Mouse (Mus musculus) CH12.LX (cell line): ENCODE measurements around the gene Abhd6. TPM values are rescaled to one million over a fixed set of nuclear protein-coding genes. Genes with fewer than 3 reads are reported as not detected.

Experiments used
- DNase-seq: peaks from one replicate; pipeline ENCODE4 v3.0.0-alpha.2; 2013; ENCODE audit errors: extremely low read depth
- H3K27ac ChIP-seq: 2 replicates; pipeline ENCODE4 v1.5.1; 2012; ENCODE audit warnings: low read depth, mild to moderate bottlenecking, control low read depth, moderate library complexity; ENCODE audit not compliant: insufficient read depth
- H3K27me3 ChIP-seq: replicated peaks from 2 replicates; pipeline ENCODE3; 2012; ENCODE audit warnings: inconsistent platforms
- H3K36me3 ChIP-seq, 2 experiments: replicated peaks in 1 of 2; 2 replicates each; pipeline versions ENCODE3 to v1.6.1; 2012; ENCODE audit warnings: inconsistent platforms in 1 of 2, low read length in 1 of 2, mild to moderate bottlenecking in 1 of 2, mixed read lengths in 1 of 2, moderate library complexity in 1 of 2; ENCODE audit not compliant: control insufficient read depth in 1 of 2, insufficient read depth in 1 of 2
- H3K4me1 ChIP-seq, 2 experiments: 2 replicates each; pipeline ENCODE4 v1.6.1; 2012; ENCODE audit warnings: inconsistent platforms in 1 of 2, moderate library complexity in 1 of 2; ENCODE audit not compliant: insufficient read depth in 2 of 2, control insufficient read depth in 1 of 2
- H3K4me2 ChIP-seq: 2 replicates; pipeline ENCODE4 v1.6.1; 2012; ENCODE audit warnings: low read depth, mild to moderate bottlenecking, control low read depth; ENCODE audit not compliant: poor library complexity, insufficient read depth, severe bottlenecking
- H3K4me3 ChIP-seq, 3 experiments: fragments of 150-350 bp in 1 of 3; sonication (generic) in 1 of 3; replicated peaks in 1 of 3; 2 replicates each; pipeline versions ENCODE3 to v1.5.1; 2011 to 2012; ENCODE audit warnings: low read depth in 2 of 3, low read length in 2 of 3, mild to moderate bottlenecking in 2 of 3, moderate library complexity in 2 of 3, control low read depth in 1 of 3, improper control_type of control experiment in 1 of 3, inconsistent platforms in 1 of 3, mixed read lengths in 1 of 3; ENCODE audit not compliant: poor library complexity in 1 of 3
- H3K79me2 ChIP-seq: replicated peaks from 2 replicates; pipeline ENCODE4 v1.6.1; 2012; ENCODE audit warnings: mild to moderate bottlenecking, moderate library complexity; ENCODE audit not compliant: control insufficient read depth, poor library complexity, insufficient read depth, severe bottlenecking; ENCODE audit errors: extremely low read depth
- H3K9ac ChIP-seq: 2 replicates; pipeline ENCODE4 v1.6.1; 2012; ENCODE audit warnings: low read depth, mild to moderate bottlenecking, control low read depth, moderate library complexity; ENCODE audit not compliant: insufficient read depth
- H3K9me3 ChIP-seq: replicated peaks from 2 replicates; pipeline ENCODE3; 2012; ENCODE audit warnings: low read length, inconsistent platforms, mixed read lengths
- BHLHE40 ChIP-seq: IDR thresholded peaks from 2 replicates; pipeline ENCODE4 v1.6.1; 2011; ENCODE audit warnings: mild to moderate bottlenecking, low read depth, low read length, improper control_type of control experiment
- CHD1 ChIP-seq: IDR thresholded peaks from 2 replicates; pipeline ENCODE4 v1.6.1; 2012; ENCODE audit warnings: low read depth, low read length, improper control_type of control experiment, inconsistent platforms
- CHD2 ChIP-seq: IDR thresholded peaks from 2 replicates; pipeline ENCODE4 v1.6.1; 2011; ENCODE audit warnings: low read length, improper control_type of control experiment
- CTCF ChIP-seq, 2 experiments: IDR thresholded peaks in 1 of 2; conservative IDR thresholded peaks in 1 of 2; 2 replicates each; pipeline ENCODE4 v1.5.1; 2011 to 2012; ENCODE audit warnings: low read depth in 2 of 2, low read length in 2 of 2, improper control_type of control experiment in 1 of 2, inconsistent platforms in 1 of 2, mild to moderate bottlenecking in 1 of 2, moderate library complexity in 1 of 2
- E2F4 ChIP-seq: IDR thresholded peaks from 2 replicates; pipeline ENCODE4 v1.6.1; 2011; ENCODE audit warnings: low read depth, low read length, improper control_type of control experiment; ENCODE audit not compliant: insufficient replicate concordance
- ELF1 ChIP-seq: IDR thresholded peaks from 2 replicates; pipeline ENCODE4 v1.6.1; 2014; ENCODE audit warnings: low read depth, mild to moderate bottlenecking, inconsistent platforms, low read length, improper control_type of control experiment
- EP300 ChIP-seq: IDR thresholded peaks from 2 replicates; pipeline ENCODE4 v1.6.1; 2011; ENCODE audit warnings: low read length, improper control_type of control experiment
- ETS1 ChIP-seq: conservative IDR thresholded peaks from 2 replicates; pipeline ENCODE4 v1.6.1; 2012; ENCODE audit warnings: low read depth, mild to moderate bottlenecking, inconsistent platforms, low read length, improper control_type of control experiment, moderate library complexity
- GABPA ChIP-seq: IDR thresholded peaks from 2 replicates; pipeline ENCODE4 v1.6.1; 2012; ENCODE audit warnings: low read depth, low read length, improper control_type of control experiment, inconsistent platforms; ENCODE audit not compliant: insufficient replicate concordance
- HCFC1 ChIP-seq: IDR thresholded peaks from 2 replicates; pipeline ENCODE4 v1.6.1; 2012; ENCODE audit warnings: low read depth, mild to moderate bottlenecking, inconsistent platforms, low read length, improper control_type of control experiment
- IRF4 ChIP-seq: IDR thresholded peaks from 2 replicates; pipeline ENCODE4 v1.6.1; 2014; ENCODE audit warnings: low read depth, mild to moderate bottlenecking, inconsistent platforms, low read length, improper control_type of control experiment
- JUN ChIP-seq: IDR thresholded peaks from 2 replicates; pipeline ENCODE4 v1.6.1; 2011; ENCODE audit warnings: low read depth, mild to moderate bottlenecking, low read length, improper control_type of control experiment, moderate library complexity; ENCODE audit not compliant: insufficient read depth
- KAT2A ChIP-seq: IDR thresholded peaks from 2 replicates; pipeline ENCODE4 v1.6.1; 2012; ENCODE audit warnings: low read length, improper control_type of control experiment, inconsistent platforms; ENCODE audit not compliant: insufficient replicate concordance
- MAFK ChIP-seq: IDR thresholded peaks from 2 replicates; pipeline ENCODE4 v1.6.1; 2011; ENCODE audit warnings: low read length, improper control_type of control experiment; ENCODE audit not compliant: insufficient replicate concordance
- MAX ChIP-seq: IDR thresholded peaks from 2 replicates; pipeline ENCODE4 v1.6.1; 2011; ENCODE audit warnings: low read length, improper control_type of control experiment
- MAZ ChIP-seq: IDR thresholded peaks from 2 replicates; pipeline ENCODE4 v1.6.1; 2012; ENCODE audit warnings: low read depth, mild to moderate bottlenecking, inconsistent platforms, low read length, improper control_type of control experiment, moderate library complexity
- MXI1 ChIP-seq: IDR thresholded peaks from 2 replicates; pipeline ENCODE4 v1.6.1; 2011; ENCODE audit warnings: mild to moderate bottlenecking, low read depth, low read length, improper control_type of control experiment
- NELFE ChIP-seq: IDR thresholded peaks from 2 replicates; pipeline ENCODE4 v1.6.1; 2011; ENCODE audit warnings: low read depth, low read length, improper control_type of control experiment
- NRF1 ChIP-seq: IDR thresholded peaks from 2 replicates; pipeline ENCODE4 v1.6.1; 2014; ENCODE audit warnings: low read depth, mild to moderate bottlenecking, inconsistent platforms, low read length, improper control_type of control experiment, moderate library complexity
- PAX5 ChIP-seq: IDR thresholded peaks from 2 replicates; pipeline ENCODE4 v1.6.1; 2012; ENCODE audit warnings: low read length, inconsistent platforms, mixed read lengths
- POLR2A ChIP-seq: IDR thresholded peaks from 2 replicates; pipeline ENCODE4 v1.6.1; 2011; ENCODE audit warnings: low read depth, mild to moderate bottlenecking, improper control_type of control experiment, low read length
- POLR2AphosphoS2 ChIP-seq: IDR thresholded peaks from 2 replicates; pipeline ENCODE4 v1.6.1; 2011; ENCODE audit warnings: low read depth, low read length, improper control_type of control experiment
- RCOR1 ChIP-seq: conservative IDR thresholded peaks from 2 replicates; pipeline ENCODE4 v1.6.1; 2012; ENCODE audit warnings: low read depth, mild to moderate bottlenecking, inconsistent platforms, low read length, improper control_type of control experiment
- SMC3 ChIP-seq: IDR thresholded peaks from 2 replicates; pipeline ENCODE4 v1.6.1; 2011; ENCODE audit warnings: low read depth, low read length, improper control_type of control experiment
- TBP ChIP-seq: conservative IDR thresholded peaks from 2 replicates; pipeline ENCODE4 v1.6.1; 2011; ENCODE audit warnings: low read depth, low read length, improper control_type of control experiment
- TCF12 ChIP-seq: IDR thresholded peaks from 2 replicates; pipeline ENCODE4 v1.6.1; 2014; ENCODE audit warnings: low read depth, mild to moderate bottlenecking, inconsistent platforms, low read length, improper control_type of control experiment
- USF1 ChIP-seq: IDR thresholded peaks from 2 replicates; pipeline ENCODE4 v1.6.1; 2014; ENCODE audit warnings: low read depth, mild to moderate bottlenecking, inconsistent platforms, low read length, improper control_type of control experiment
- USF2 ChIP-seq: conservative IDR thresholded peaks from 2 replicates; pipeline ENCODE4 v1.6.1; 2011; ENCODE audit warnings: low read depth, low read length, improper control_type of control experiment
- ZC3H11A ChIP-seq: IDR thresholded peaks from 2 replicates; pipeline ENCODE4 v1.6.1; 2012; ENCODE audit warnings: low read depth, mild to moderate bottlenecking, inconsistent platforms, low read length, improper control_type of control experiment
- ZKSCAN1 ChIP-seq: IDR thresholded peaks from 2 replicates; pipeline ENCODE4 v1.6.1; 2012; ENCODE audit warnings: low read depth, inconsistent platforms, low read length, improper control_type of control experiment, borderline replicate concordance
- dilution Hi-C: fragments of 300-500 bp; cut with MboI; formaldehyde crosslinking; loops from 2 replicates; pipeline ENCODE4 v1.14.3; 2020; ENCODE audit warnings: low sequenced_read_pairs; ENCODE audit not compliant: extremely low pct_unique_long_range_greater_than_20kb, extremely low pct_ligation_motif_present
- in situ Hi-C: fragments of 300-500 bp; cut with MboI; formaldehyde crosslinking; loops from 3 replicates; pipeline ENCODE4 v1.14.3; 2019; ENCODE audit warnings: low sequenced_read_pairs, low pct_ligation_motif_present, low pct_unique_long_range_greater_than_20kb, mixed read lengths
- polyA plus RNA-seq: library from polyadenylated mRNA; unstranded; fragments of >175 nt; gene quantifications from 2 replicates; pipeline ENCODE4 v1.2.1, GENCODE M21; 2012; ENCODE audit warnings: low read depth; ENCODE audit not compliant: insufficient read length
- total RNA-seq, 2 experiments: library from RNA; depleted of rRNA; stranded (reverse); fragments of 300-350 nt in 1 of 2; fragments of >200 nt in 1 of 2; gene quantifications; 2 replicates each; pipeline ENCODE4 v1.2.3; 2012 to 2014

Abhd6 gene
- total and polyA plus RNA-seq, 3 experiments, result 31.9 to 55.9 (median 36.0) TPM

DNA sequence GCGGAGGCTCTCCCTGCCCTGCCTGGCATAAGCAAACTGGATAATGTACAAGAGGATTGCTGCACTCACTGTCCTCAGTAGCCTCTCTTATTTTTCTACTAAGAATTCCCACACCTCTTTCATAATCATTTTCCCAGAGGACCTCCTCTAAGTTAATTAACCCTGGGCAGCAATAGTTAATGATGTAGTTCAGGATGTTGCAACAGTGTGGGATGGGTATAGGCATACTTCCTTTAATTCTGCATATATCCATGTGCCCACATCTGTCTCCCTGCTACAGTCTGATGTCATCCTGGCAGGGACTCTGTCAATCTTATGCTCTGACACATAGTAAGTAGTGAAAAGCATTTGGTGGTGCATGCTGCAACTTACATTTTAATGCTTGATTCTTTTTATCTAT, 21.5 kb upstream of the Abhd6 start:
- no peak overlapping the region for H3K4me3 ChIP-seq
- in situ Hi-C loops, result no loop called here
- no peak for DNase-seq
- peaks cover 7 to 27% of the 10 kb centered on the region in 2 experiments; a peak in 3 of 4 replicates for H3K4me1 ChIP-seq
- H3K4me2 ChIP-seq, result no peak overlapping the region
- H3K36me3 ChIP-seq, result peaks cover 0 to 93% of the 10 kb centered on the region in 2 experiments
- no peak overlapping the region for H3K27ac ChIP-seq
- dilution Hi-C loops, result no loop called here
- TF ChIP-seq MAFK (no peak), CHD1 (no peak), MAX (no peak), POLR2A (no peak), MAZ (no peak), E2F4 (no peak), GABPA (no peak), SMC3 (no peak), TBP (no peak), POLR2AphosphoS2 (no peak), CHD2 (no peak), USF1 (no peak), USF2 (no peak), ZKSCAN1 (no peak), EP300 (no peak), IRF4 (no peak), NRF1 (no peak)
- H3K79me2 ChIP-seq, result no peaks in the 10 kb centered on the region
- H3K27me3 ChIP-seq, result no peaks in the 10 kb centered on the region
- H3K9ac ChIP-seq, result no peak overlapping the region
- no peaks in the 10 kb centered on the region for H3K9me3 ChIP-seq

GRCm38 (mm10) chr14:7986913-7987312, 15.8 kb upstream of the Abhd6 start:
- dilution Hi-C loops (no loop called here), in situ Hi-C loops (no loop called here)
- Histone ChIP-seq H3K79me2 (no peaks in the 10 kb centered on the region), H3K27ac (no peak overlapping the region), H3K4me2 (no peak overlapping the region), H3K4me3 (no peak overlapping the region), H3K27me3 (no peaks in the 10 kb centered on the region), H3K9ac (no peak overlapping the region), H3K9me3 (no peaks in the 10 kb centered on the region), H3K36me3 (peaks cover 0 to 84% of the 10 kb centered on the region in 2 experiments), H3K4me1 (peaks cover 25 to 54% of the 10 kb centered on the region in 2 experiments)
- DNase-seq, result no peak
- TF ChIP-seq CHD1 (no peak), POLR2A (no peak), JUN (0 out of 2 replicates have a peak, but pooled peaks have one; percentile 12), SMC3 (no peak), HCFC1 (no peak), POLR2AphosphoS2 (no peak), MAX (no peak), USF2 (no peak), NELFE (no peak), MXI1 (no peak), ETS1 (peak; percentile 57; the same call in 1 of the 2 replicates), GABPA (no peak), IRF4 (peak; percentile 68), PAX5 (no peak), ZC3H11A (no peak), NRF1 (no peak), ELF1 (no peak), MAFK (0 out of 2 replicates have a peak, but pooled peaks have one; percentile 32), TBP (no peak), CTCF (conservative IDR thresholded peaks at IDR 0.05 in 1 of 2, IDR thresholded peaks at IDR 0.05 in 1 of 2; ENCODE audit: low read depth in 2 of 2, low read length in 2 of 2) (no peak), CHD2 (no peak), BHLHE40 (peak; percentile 38; the same call in 1 of the 2 replicates), MAZ (0 out of 2 replicates have a peak, but pooled peaks have one; percentile 23), TCF12 (no peak), ZKSCAN1 (no peak), RCOR1 (no peak), KAT2A (no peak), EP300 (peak; percentile 57), USF1 (no peak)
